Mouse (Mus musculus): ENCODE measurements around the gene AL607142.1.

Gene AL607142.1

GRCm38 (mm10) chr4:120058157-120058556 lies 6.6 kb upstream of the AL607142.1 start:
- no peak for DNase-seq

DNA sequence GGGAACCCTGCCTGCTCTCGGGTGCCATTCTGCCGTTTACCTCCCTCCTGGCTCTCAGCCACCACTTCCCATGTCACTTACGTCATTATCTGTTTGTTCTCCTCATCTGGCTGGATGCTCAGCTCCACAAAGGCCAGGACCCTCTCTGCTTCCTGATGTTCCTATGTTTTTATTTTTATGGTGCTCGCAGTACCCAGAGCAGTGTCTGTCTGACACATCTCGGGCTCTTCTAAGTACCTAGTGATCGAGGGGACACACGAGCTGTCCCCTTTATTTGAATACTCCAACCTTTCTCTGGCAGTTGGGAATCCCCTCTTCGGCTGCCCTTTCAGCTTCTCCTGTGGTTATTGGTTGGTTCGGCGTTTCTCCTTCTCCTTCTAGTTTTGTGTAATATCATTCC lies 6.0 kb upstream of the AL607142.1 start:
- DNase-seq: no peak

- DNase-seq: no peak
Measured at GRCm38 (mm10) chr4:120061727-120062126, 3.1 kb upstream of the AL607142.1 start.

- no peak for DNase-seq
Measured at GRCm38 (mm10) chr4:120062198-120062597, 2.6 kb upstream of the AL607142.1 start.

GRCm38 (mm10) chr4:120062754-120063153 lies 2.0 kb upstream of the AL607142.1 start:
- no peak for DNase-seq

DNA sequence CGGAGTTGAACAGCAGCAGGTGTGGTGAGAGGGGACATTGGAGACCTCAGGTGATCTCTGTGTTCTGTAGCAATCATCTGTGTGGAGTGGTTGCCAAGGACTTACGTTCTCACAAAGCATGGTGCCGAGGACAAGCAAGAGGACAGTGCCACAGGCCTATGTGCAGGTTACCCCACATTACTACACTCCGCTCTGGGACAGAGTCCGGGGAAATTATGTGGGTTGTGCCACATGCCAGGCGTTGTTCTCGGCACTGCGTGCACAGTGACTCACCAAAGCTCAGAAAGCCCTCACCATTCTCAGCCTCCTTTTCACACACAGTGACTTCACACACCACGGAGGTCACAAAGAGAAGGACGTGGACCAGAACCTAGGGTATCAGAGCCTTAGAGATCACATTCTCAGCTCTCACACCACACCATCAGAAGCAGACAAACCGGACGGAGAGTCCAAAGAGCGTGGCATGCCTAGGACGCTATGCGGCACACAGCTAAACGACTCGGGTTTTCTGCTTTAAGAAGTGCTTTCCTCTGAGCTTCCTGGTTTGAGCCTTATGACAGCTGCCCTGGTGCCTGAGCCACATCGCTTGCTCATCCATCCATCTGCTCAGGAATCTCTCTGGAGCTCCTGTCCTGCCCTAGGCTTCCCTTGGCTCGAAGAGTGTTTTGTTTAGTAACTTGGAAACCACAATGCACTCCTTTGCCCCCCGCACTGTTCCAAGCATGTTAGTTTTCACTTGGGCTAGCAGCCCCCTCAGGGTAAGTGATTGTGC lies 1.3 kb upstream of the AL607142.1 start:
- DNase-seq: no peak

- DNase-seq: no peak
Measured at GRCm38 (mm10) chr4:120066841-120067591, 2.2 kb downstream of the AL607142.1 start.

GRCm38 (mm10) chr4:120067592-120068235 lies 2.9 kb downstream of the AL607142.1 start:
- no peak for DNase-seq

DNA sequence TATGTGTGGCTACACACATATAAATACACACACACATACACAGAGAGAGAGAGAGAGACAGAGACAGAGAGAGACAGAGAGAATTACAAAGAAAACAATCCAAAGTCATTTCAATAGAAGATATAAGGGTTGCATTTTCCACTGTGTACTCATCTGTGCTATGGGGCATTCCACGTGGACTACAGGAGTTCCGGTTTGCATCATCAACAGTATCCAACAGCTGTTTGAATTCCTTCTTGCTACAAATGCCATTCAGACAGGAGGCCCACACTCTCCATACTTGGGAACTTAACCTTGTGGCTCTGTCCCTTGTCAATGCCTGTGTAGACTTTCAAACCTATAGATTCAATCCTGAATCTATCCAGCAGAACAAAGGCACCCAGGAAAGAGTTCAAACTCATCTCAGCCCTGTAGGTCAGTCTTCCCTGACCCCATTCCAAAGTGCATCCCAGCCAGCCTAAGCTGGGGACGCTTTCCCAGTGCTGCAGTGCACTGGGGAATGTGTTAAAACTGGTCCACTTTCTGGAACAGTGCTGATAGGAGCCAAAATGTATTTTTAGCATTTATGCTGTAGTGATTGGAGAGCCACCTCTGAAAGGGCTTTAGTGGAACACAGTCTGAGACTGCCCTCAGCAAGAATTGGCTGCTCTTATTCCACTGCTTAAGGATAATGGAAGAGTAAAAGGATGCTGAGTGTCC lies 4.2 kb downstream of the AL607142.1 start:
- no peak for DNase-seq

- DNase-seq: no peak
Measured at GRCm38 (mm10) chr4:120069582-120069980, 4.8 kb downstream of the AL607142.1 start.

- DNase-seq: no peak
Measured at GRCm38 (mm10) chr4:120071411-120071810, 6.6 kb downstream of the AL607142.1 start.

- no peak for DNase-seq
Measured at GRCm38 (mm10) chr4:120071842-120072507, 7.2 kb downstream of the AL607142.1 start.

DNA sequence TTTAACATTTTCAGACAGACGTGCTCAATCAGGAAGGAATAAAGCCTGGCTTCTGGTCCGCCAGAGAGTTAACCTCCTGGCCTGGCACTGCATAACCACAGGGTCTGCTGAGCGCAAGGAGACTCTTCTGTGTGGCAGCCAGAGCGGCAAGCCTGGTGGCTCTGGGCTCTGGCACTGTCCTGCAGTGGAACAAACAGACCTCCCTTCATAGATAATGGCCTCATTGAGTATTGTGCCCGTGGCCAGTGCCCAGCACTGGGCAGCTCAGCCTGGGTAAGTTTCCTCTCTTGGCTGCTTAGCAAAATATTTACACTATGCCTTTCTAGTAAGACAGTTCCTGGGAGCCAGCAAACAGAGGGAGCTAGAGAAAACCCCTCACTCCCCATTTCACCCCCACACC lies 9.3 kb downstream of the AL607142.1 start:
- DNase-seq: no peak

- DNase-seq: peak in 1 of 2 experiments; percentile 6
Measured at GRCm38 (mm10) chr4:120077322-120077721, 12.5 kb downstream of the AL607142.1 start.

- DNase-seq: peak in 1 of 2 experiments; percentile 17
Measured at GRCm38 (mm10) chr4:120082527-120082926, 17.7 kb downstream of the AL607142.1 start.

DNA sequence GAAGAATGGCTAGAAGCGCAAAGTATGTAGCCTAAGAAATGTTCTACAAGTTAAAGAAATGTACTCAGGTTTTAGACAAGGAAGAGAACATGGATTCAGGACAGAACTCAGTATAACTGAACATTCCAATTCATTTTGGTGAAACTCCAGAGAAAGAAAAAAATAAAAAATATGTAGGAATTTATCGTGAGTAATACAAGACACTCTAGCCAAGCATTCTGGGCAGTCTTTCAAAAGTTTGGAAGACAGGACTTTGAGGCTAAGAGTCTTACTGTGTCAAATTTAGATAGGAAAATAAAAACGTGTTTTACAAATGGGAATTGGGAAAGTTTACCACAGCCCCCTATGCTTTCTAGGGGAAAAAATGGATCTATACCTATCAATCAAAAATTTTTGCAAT lies 18.9 kb downstream of the AL607142.1 start:
- DNase-seq: no peak

- no peak for DNase-seq
Measured at GRCm38 (mm10) chr4:120089536-120089935, 24.7 kb downstream of the AL607142.1 start.

DNA sequence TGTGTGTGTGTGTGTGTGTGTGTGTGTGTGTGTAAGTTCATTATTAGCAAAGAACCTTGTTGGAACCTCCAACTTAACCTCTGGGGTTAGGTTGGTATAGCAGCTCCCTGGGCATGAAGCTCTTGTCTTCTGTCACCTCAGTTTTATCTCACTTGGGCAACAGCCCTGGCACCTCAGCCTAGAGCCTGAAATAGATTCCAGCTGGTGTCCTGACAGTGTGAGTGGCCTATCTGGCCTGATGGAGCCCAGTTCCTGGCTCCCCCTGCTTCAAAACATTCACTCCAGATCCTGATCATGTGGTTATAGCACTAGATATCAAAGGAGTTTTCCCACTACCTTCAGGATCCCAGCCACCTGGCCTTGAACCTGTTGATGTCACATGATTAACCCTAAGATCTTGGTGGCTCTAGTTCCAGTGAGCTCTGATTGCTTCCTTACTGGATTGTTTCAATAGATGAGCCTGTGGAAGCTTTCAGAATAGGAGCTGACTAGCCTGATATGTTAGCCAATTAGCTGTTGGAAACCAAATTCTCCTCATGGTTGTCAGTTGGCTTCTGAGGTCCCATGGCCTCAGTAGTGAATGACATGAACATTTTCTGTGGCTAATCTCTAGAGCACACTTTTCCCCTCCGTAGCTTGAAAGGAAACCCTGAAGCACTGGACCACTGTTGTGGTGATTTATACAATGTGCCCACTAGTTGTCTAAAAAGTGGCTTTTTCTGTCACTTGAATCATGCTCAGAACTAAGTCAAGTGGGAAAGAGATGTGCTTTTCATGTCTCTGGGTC lies 27.4 kb downstream of the AL607142.1 start:
- DNase-seq: no peak

DNA sequence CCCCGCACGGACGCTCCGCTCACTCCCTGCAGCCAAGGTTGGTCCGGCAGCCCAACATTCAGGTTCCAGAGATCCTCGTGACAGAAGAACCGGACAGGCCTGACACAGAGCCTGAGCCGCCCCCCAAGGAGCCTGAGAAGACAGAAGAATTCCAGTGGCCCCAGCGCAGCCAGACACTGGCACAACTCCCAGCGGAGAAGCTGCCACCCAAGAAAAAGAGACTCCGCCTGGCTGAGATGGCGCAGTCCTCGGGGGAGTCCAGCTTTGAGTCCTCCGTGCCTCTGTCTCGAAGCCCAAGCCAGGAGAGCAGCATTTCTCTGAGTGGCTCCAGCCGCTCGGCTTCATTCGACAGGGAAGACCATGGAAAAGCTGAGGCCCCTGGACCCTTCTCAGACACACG lies 32.1 kb downstream of the AL607142.1 start:
- DNase-seq: peak in 1 of 2 experiments; percentile 31

DNA sequence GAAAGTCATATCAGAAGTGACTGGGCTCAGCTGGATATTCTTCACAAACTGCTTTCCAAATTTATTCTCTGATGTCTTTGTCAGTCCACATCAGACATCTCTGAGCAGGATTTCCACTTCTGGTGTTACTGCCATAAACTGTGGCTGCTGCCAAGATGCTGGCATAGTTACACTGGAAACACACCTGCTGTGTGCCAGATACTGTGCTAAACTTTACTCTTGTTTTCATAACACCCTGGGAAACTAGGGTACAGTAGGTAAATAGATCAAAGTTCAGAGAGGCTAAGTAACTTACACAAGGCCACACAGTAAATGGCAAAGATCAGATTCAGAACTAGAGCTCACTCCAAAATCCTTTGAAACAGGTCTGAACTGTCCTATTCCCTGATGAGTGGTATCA lies 36.4 kb downstream of the AL607142.1 start:
- no peak for DNase-seq

GRCm38 (mm10) chr4:120104599-120104998 lies 39.8 kb downstream of the AL607142.1 start:
- DNase-seq: peak; percentile 64 to 74

DNA sequence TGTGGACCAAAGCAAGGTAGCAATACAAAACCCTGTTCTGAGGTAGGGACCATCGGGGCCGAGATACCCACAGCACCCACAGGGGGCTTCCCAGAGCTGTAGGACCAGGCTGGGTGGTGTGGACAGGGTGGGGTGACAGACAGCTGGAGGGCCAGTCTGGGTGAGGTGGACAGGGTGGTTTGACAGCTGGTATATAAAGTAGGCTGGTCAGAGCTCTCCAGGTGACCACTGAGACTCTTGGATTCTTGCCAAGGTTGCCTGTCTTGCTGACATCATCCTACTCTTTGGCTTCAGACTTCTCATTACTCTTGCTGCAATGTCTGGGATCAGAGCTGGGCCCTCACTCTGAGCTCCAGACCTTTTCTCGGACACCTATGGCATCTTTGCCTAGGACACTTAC lies 41.6 kb downstream of the AL607142.1 start:
- DNase-seq: no peak

All from kidney, postnatal 25 days (tissue).